Mouse (Mus musculus): ENCODE data around the gene Zfp986.
"Not testable (repeated sequence)": the region's sequence is repeated elsewhere in the genome, so short reads cannot be mapped to it uniquely, and the experiment has no call there.

The Zfp986 gene

DNA sequence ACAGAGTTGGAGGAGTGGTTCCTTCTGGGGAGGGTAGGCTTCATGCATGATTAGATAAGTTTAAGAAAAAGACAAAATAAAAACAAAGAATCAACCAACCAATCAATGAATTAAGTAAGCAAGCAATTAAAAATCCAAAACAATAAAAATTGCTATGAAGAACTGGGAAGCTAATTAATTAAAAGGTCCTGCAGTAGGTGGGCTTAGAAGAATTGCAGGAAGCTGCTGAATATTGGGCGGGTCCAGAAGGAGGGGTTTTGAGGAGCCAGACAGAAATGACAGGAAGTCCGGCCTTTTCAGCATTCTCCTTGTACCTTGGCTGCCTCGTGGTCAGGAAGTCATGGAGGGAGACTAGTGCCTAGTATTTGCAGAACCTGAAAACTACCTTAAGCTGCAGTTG, at the start of gene Zfp986:
Gene Zfp986, plus strand, starts transcription at position 301 of the 400 bp plus-strand sequence.
- DNase-seq (ENCODE audit: low read depth, low spot score), result not testable (repeated sequence)

DNA sequence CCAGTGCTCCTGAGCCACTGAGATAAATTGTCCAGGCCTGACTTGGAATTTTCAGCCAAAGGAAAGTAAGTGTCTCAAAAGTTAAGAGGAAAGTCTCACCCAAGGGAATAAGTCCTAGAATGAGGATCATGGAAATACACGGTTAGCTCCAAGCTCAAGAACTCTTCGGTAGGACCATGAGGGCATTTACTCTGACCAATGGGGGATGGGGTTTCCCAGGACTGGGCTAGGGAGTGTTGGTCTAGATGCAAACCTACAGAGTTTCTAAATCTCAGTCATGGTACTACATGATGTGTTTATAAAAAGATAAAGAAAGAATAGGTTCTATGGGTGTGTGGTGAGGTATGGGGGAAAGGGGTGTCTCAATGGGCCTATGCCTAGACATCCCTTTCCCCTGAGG, 48.6 kb upstream of the Zfp986 start:
- not testable (repeated sequence) for DNase-seq (ENCODE audit: low read depth, low spot score)

DNA sequence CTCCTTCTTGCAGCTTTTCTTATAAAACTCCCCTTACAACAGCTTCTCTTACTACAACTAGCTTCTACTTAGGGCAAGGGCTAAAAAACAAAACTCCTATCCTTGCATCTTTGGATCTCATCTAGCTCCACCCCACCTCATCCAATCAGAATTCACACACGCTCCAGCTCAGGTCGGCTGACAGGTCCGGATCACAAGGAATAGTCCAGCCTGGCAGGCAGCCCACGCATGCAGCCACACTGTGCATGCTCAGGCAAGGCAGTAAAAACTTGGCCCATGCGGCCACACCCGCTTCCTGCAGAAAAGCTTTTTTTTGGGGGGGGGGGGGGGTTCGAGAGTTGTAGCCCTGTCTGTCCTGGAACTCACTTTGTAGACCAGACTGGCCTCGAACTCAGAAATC, 43.0 kb upstream of the Zfp986 start:
- DNase-seq (ENCODE audit: low read depth, low spot score), result not testable (repeated sequence)

DNA sequence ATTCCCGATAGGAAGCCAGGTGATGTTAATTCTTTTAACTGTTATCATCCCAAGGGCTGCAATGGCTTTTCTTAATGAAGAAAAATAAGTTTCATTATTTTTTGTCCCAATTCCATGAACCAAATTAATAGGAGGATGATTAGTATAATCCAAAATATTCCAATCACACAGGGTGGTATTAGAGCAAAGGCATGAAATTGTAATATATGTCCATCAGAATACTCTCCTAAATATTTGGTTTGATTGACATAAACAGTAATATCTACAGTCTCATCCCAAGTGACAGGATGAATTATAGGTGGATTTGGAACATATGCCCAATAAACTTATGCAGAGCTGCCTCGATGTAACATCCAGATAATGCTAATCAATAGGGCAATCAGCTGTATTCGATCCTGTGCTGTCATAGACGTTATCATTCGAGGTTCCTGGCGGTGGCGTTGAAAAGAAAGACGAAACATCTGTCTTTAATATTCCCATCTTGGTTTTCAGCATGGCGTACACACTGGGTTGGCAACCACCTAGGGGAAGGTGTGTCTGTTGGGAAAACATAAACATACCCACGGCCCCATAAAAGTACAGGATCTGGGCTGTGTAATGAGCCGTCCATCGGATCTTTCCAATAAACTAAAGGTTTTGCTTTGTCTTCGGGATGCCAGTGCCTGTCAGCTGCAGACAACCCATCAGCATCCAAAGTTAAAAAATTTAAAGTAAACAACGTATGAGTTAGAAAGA, 37.1 kb upstream of the Zfp986 start:
- not testable (repeated sequence) for DNase-seq (ENCODE audit: low read depth, low spot score)

DNA sequence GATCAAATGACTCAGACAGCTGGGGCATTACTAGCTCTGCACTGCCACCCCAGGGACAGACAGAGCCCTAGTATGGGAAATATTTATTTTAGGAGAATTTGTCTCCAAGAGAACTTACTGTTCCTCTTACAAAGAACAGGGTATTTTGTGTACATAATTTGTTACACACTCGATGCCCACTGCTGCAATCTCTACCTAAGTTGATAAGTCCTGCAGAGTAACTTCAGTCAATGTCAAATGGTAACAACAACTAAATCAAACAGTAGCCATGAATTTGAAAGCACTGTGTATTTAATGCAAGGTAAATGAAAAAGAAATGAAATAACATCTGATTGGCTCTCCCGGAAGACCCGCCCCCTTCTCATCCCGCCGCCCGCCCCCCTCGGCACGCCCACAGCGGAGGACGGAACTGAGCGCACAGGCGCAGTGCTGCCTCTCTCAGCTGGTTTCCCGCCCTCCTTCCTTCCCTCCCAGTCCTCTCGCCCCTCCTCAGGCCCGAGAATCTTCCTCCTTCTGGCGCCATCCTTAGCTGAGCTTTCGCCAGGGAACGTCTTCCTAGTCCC, 32.2 kb upstream of the Zfp986 start:
- not testable (repeated sequence) for DNase-seq (ENCODE audit: low read depth, low spot score)

DNA sequence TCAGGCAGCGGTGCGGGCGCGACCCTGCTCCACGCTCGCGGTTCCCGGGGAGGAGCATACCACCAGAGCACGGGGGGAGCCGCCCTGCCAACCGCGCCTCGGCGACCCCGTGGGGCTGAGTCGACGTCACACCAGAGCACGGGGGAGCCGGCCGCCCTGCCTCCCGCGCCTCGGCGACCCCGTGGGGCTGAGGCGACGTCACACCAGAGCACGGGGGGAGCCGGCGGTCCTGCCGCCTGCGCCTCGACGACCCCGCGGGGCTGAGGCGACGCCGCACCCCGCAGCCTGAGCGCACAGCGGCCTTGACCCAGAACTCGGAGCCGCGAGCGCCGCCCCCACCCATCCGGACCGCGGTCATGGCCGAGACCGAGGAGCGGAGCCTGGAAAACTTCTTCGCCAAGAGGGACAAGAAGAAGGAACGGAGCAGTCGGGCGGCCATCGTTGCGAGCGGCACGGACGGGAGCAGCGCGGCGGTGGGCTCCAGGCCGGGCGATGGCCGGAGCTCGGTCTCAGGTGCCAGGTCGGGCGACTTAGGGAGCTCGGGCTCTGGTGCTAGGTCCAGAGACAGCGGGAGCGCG, 31.6 kb upstream of the Zfp986 start:
- DNase-seq (ENCODE audit: low read depth, low spot score), result not testable (repeated sequence)

DNA sequence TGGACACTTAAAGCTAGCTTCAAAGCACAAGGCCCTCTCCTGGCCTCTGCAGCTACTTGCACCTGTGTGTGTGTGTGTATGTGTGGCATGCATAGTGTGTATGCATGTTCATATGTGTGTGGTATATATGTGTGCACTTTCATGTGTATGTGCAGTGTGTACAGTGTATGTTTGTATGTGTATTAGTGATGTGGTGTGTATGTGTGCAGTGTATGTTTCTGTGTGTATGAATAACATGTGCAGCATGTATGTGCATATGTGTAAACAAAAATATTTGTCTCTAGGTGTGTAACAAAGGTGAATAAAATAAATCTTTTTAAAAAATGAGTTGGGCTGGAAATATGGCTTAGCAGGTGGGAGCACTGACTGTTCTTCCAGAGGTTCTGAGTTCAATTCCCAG, 21.8 kb upstream of the Zfp986 start:
- not testable (repeated sequence) for DNase-seq (ENCODE audit: low read depth, low spot score)

DNA sequence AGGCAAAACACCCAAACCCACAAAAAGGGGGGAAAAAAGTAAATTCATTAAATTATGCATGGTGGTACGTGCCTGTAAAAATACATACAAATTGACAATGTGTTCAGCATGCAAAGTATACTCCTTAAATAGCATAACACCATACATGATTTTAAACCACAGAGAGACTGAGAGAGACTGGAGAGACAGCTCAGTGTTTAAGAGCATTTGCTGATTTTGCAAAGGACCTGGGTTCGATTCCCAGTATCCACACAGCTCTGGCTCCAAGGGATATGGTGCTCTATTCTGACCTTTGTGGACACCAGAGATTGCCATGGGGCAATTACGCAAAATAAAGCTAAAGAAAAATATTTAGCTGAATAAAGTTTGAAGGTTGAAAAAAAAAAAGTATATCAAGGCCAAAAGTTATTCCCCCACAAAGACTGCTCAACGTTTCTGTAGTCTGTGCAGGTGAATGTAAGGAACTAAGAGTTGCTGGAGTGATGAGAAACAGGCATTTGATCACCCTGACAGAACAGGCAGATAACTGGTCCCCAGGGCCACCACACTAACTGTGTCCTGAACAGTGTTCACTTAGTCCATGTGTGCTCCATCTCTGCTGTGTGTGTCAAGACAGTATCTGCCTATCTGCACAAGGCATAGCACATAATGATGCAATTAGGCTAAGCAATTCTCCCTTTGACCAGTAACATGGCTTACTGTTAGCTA, 20.3 kb upstream of the Zfp986 start:
- DNase-seq (ENCODE audit: low read depth, low spot score), result not testable (repeated sequence)

DNA sequence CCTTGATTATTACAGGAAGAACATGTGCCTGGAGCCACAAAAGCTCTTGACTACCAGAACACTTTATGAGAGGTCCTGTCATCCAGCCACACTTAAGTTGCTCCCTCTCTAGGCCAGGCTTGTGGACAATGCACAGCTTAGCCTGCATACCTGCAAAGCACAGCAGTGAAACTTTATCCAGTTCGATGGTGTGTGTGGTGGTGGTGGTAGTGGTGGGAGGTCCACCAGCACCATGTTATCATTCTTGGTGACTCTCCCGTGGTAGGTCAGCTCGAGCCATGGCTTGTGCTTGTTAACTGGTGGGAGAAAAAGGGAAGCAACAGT, 19.7 kb upstream of the Zfp986 start:
- not testable (repeated sequence) for DNase-seq (ENCODE audit: low read depth, low spot score)

DNA sequence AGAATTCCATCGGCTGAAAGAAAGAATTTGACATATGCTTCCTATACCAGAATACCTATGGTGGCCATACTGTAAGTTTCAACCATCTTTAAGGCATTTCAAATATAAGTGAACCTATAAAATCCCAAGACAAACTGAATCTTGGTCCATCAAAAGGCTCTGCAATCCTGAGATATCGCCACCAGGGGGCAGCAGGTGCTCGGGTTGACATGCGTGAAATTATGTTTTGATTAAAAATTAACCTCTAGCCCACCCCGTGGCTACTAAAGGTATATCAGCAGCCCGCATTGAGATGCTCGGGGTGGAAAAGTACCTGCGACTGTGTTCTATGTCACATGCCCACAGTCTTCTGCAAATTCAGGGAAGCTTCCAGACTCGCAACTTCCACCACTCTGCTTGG, 17.2 kb upstream of the Zfp986 start:
- not testable (repeated sequence) for DNase-seq (ENCODE audit: low read depth, low spot score)

DNA sequence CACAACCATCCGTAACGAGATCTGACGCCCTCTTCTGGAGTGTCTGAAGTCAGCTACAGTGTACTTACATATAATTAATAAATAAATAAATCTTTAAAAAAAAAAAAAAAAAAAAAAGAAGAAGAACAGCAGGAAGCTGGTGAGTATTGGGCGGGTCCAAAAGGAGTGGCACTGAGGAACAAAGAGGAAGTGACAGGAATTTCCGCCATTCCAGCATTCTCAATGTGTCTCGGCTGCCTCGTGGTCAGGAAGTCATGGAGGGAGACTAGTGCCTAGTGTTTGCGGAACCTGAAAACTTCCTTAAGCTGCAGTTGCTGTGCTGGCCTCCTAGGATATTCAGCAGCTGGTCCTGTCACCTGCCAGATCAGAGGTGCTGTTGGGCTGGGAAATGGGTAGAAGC, 4.7 kb upstream of the Zfp986 start:
- DNase-seq (ENCODE audit: low read depth, low spot score), result not testable (repeated sequence)
